Mouse (Mus musculus): ENCODE measurements around the gene Herc4. TPM values are rescaled to one million over a fixed set of nuclear protein-coding genes. Genes with fewer than 3 reads are reported as not detected.

Herc4 gene
- polyA plus RNA-seq, 1 experiment, result 47.3 TPM

DNA sequence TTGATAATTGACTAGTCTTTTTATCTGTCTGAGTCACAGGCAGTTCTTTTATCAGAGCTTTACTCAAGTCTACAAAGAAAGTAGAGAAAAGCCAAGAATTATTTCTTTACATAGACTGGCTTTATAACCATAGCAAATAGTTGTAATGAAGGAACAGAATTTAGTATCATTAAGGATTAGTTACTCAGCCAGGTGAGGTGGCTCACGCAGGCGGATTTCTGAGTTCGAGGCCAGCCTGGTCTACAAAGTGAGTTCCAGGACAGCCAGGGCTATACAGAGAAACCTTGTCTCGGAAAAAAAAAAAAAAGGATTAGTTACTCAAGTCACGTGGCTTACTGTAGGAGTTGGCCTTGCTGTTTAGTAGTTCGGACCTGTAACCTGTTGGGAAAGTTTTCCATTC is 4.8 kb downstream of the Herc4 start:
- no peak for DNase-seq (ENCODE audit: low spot score)

- DNase-seq (ENCODE audit: low spot score), result no peak
Measured at GRCm38 (mm10) chr10:63258696-63259095, 15.1 kb downstream of the Herc4 start.

GRCm38 (mm10) chr10:63259340-63259739 is 15.7 kb downstream of the Herc4 start:
- no peak for DNase-seq (ENCODE audit: low spot score)

- no peak for DNase-seq (ENCODE audit: low spot score)
Measured at GRCm38 (mm10) chr10:63267941-63268340, 24.3 kb downstream of the Herc4 start.

GRCm38 (mm10) chr10:63272401-63272800 is 28.8 kb downstream of the Herc4 start:
- DNase-seq (ENCODE audit: low spot score), result no peak

DNA sequence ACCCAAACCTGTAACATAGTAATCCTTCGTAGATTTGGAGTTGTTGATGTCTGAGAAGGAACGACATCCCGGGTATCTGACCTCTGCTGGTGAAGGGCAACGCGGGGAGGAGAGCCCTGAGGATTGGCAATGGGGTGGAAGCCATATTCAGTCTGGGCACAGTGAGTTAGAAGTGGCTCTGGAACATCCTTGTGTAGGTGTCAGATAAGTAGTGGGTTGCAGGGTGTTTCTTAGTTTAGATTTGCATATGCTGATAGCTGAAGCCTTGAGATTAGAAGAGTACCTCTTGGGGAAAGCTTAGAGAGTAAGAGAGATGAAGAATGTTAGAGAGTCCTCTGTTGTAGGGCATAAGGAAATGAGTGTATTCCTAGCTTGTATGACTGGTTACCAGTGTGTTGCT is 29.3 kb downstream of the Herc4 start:
- no peak for DNase-seq (ENCODE audit: low spot score)

DNA sequence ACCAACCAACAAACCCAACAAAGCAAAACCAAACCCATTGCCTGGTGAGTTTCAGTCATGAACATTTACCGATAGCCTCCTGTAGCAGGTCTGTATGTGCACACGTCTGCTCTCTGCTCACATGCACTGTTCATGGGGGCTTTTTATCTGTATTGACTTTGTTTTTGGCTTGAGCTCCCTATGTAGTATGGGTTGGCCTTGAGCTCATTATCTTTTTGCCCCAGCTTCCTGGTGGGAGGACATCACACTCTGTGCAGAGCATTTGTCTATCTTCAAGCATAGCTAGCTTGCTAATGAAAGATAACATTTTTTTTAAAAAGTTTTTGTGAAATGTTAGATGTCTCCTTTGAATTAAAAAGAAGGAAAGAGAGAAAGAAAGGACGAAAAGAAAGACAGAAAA is 33.4 kb downstream of the Herc4 start:
- DNase-seq (ENCODE audit: low spot score), result no peak

DNA sequence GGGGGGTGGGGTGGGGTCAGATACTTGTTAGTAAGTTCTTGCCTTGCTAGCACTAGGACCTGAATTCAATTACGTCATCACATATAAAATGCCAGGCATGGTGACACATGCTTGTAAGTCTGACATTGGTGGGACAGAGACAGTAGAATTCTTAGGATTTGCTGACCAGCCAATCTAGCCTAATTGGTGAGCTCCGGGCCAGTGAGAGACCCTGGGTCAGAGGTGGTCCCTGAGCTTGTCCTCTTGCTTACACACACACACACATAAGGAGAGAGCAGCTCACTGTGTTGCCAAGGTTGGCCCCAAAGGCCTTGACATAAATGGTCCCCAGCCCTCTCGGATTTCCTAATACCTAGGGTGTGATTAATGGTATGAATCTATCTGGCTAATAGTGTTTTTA is 36.2 kb downstream of the Herc4 start:
- no peak for DNase-seq (ENCODE audit: low spot score)

- no peak for DNase-seq (ENCODE audit: low spot score)
Measured at GRCm38 (mm10) chr10:63282417-63282816, 38.8 kb downstream of the Herc4 start.

DNA sequence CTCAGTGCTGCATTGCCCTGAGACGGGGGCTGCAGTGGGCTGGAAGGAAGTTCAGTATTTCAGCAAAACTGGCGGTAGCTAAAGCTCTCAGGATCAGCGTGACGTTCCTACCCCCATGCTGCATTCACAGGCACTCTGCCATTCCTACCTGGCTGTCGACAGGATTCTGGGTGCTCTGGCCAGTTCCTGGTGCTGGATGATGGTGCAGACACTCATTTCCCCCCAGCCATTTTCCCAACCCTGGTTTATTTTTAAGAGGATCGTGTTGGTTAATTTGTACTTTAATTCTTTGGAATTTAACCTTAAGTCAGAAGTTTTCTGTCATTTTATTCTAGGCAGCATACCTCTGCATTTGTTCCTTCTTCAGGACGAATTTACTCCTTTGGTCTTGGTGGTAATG is 39.2 kb downstream of the Herc4 start:
- DNase-seq (ENCODE audit: low spot score), result no peak

- no peak for DNase-seq (ENCODE audit: low spot score)
Measured at GRCm38 (mm10) chr10:63302356-63302755, 58.7 kb downstream of the Herc4 start.

- DNase-seq (ENCODE audit: low spot score), result peak; percentile 60
Measured at GRCm38 (mm10) chr10:63308582-63309366, 65.2 kb downstream of the Herc4 start.

DNA sequence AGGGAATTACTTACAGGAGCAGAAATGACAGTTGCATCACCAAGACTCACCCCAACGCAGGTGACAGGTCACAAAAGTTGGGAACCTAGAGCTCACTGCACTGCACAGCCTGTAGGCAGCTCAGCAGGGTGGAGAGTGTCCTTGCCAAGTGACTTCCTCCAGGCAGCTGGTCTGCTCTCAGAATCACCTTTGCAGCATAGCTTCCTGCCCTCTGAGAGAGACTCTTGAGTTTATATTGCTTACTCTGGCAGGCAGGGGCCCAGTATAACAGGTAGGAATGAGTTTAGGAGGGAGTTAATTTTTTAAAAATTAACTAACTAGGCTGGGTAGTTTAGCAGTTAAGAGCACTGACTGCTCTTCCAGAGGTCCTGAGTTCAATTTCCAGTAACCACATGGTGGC is 70.1 kb downstream of the Herc4 start:
- no peak for DNase-seq (ENCODE audit: low spot score)

DNA sequence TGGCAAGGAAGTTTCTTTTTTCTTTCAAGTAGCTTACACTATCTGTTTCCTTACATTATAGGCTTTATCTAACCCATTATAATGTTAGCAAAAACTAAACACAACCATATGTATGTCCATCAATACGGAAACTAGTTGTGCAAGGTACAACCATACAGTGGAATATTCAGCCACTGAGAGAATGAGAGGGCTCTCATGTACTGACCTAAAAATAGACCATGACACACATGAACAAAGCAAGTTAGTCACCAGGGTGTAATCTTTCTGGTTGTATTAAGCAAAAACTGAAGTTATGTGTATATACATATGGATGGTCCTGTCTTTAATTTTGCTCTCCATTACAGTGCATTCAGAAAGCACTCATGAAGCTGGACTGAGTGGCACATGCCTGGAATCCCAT is 83.5 kb downstream of the Herc4 start:
- no peak for DNase-seq (ENCODE audit: low spot score)

GRCm38 (mm10) chr10:63336901-63337300 is 93.3 kb downstream of the Herc4 start:
- DNase-seq (ENCODE audit: low spot score), result no peak

- no peak for DNase-seq (ENCODE audit: low spot score)
Measured at GRCm38 (mm10) chr10:63337326-63337725, 93.7 kb downstream of the Herc4 start.

DNA sequence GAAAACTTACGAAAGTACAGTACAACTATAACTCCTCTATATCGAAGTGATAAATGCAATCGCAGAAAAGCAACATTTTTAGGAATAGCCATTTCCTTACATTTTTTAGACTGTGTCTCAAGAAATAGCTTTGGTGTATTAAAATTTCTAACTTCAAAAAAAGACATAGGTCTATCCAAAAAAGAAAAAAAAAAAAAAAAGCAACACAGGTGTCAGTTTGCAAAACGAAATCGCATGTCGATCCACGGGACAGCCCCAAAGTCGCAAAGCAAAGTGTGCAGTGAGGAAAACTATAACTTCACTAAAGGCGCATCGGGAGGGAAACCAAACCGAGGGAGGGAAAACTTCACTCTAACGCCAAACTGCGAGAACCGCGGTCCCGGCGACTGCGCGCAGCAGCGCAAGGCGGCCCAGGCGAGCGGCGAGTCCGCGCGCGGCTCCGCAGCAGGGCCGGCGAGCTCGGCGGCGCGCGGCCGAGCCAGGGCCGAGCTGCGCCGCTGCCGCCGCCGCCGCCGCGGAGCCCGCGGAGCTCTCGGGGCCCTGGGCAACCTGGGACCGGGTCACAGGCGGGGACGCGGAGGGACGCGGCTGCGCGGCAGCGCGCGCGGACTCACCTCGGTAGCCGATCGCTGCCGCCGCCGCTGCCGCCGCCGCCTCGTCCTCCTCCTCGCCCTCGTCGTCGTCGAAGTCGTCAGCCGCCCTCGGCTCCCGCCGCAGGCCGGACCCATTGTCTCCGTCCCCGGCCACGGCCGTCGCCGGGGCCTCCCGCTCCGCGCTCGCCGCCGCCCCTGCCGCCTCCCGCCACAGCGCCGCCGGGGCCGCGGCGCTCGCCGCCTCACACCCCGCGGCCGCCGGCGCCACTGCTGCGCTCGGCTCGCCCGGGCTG is 94.6 kb downstream of the Herc4 start:
- DNase-seq (ENCODE audit: low spot score), result peak; percentile 61

DNA sequence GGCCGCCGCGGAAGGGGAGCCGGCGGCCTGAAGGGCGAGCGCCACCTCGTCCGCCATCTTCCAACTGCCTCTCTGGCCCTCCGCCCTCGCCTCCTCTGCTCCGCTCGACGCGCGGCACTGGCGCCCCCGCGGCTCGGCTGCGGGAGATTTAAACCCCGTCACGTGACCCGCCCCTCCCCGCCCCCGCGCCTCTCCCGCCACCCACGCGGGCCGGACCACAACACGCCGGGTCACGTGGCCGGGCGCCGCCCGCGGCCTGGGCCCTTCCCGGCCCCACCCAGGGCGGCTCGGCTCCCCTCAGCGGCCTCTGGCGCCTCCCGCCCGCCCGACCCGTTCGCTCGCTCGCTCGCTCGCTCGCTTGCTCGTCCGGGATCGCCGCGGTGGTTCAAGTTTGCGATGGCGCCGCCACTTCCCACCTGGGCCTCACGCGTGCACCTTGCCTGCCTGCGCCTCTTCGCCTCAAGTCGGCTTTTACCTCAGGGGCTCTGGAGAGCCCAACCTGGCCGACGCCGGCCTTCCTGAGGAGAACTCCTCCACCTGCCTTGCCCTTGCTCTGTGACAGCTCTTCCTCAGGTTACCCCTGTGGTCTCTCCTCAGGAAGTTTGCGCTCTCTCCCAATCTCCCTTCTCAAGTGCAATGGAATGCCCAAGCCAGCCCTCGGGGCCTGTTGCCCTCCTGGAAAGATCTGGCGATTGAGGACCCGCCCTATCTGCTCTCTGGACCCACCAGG is 95.5 kb downstream of the Herc4 start:
- DNase-seq (ENCODE audit: low spot score), result peak; percentile 92

- no peak for DNase-seq (ENCODE audit: low spot score)
Measured at GRCm38 (mm10) chr10:63341351-63341750, 97.7 kb downstream of the Herc4 start.

DNA sequence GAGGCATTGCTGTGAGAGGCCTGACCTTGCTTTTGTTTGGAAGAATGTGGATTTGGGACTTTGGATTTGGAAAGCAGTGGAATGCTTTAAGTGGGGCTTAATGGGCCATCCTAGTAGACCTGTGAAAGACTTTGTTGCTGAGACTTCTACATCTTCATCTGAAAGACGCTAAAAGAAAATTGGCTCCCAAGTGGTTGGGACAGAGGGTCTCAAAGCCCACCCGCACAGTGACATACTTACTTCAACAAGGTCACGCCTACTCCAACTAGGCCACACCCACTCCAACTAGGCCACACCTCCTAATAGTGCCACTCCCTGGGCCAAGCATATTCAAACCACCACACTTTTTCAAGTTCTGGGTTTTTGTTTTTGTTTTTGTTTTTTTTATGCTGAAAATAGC is 101.1 kb downstream of the Herc4 start:
- no peak for DNase-seq (ENCODE audit: low spot score)

DNA sequence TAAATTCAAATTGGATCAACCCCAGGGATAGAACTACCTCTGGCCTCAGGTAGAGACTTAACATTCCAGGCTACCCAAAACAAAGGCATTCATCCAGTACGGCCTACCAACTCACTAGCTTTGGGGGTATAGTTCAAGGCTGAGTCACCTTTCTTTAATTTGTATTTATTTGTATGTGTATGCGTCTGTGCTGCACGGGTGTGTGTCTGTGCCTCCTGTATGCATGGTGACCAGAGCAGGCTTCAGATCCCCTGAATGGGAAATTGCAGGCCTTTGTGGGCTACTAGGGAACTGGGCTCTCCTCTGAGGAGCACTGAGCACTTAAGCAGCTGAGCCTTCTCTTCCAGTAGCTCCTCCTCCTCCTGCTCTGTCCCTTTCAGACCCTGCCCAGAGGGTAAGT is 104.7 kb downstream of the Herc4 start:
- DNase-seq (ENCODE audit: low spot score), result no peak

DNA sequence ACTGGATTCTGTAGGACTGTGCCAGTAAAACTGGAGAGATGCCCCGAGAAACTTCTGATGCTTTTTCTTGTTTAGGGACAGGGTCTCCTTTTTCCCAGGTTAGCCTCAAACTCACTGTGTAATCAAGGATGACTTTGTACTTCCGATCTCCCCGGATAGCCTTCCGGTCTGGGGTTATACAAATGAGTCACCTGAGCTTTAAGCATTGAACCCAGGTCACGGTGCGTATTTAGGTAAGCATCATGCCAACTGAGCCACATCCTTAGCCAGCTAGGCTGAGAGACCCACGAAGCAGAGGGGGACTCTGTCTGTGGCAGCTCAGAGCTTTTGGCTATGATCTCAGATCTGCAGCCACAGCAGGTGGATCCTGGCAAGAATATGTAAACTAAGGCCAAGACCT is 107.1 kb downstream of the Herc4 start:
- no peak for DNase-seq (ENCODE audit: low spot score)
